Mouse (Mus musculus) intestine, postnatal 0 days (tissue): ENCODE results near the gene Icos. TPM values are rescaled to one million over a fixed set of nuclear protein-coding genes. Genes with fewer than 3 reads are reported as not detected.

ENCODE experiments used
- ATAC-seq: fragments of 200-750 bp; cut with Nextera tagmentation; 2 replicates; pipeline ENCODE4 v1.8.0; 2017; ENCODE audit warnings: mild to moderate bottlenecking, moderate TSS enrichment, moderate library complexity
- H3K27ac ChIP-seq: fragments of 300-500 bp; sonication (generic); 2 replicates; pipeline ENCODE4 v1.5.1; 2014; ENCODE audit warnings: mild to moderate bottlenecking, low read depth, low read length, moderate library complexity
- H3K27me3 ChIP-seq: fragments of 300-500 bp; sonication (generic); replicated peaks from 2 replicates; pipeline ENCODE4 v1.6.1; 2014; ENCODE audit warnings: low read length, mixed read lengths; ENCODE audit not compliant: control insufficient read depth, insufficient read depth
- H3K36me3 ChIP-seq: fragments of 300-500 bp; sonication (generic); 2 replicates; pipeline ENCODE4 v1.6.1; 2014; ENCODE audit warnings: mild to moderate bottlenecking, moderate library complexity; ENCODE audit not compliant: control insufficient read depth, insufficient read depth
- H3K4me1 ChIP-seq: fragments of 300-500 bp; sonication (generic); replicated peaks from 2 replicates; pipeline ENCODE4 v1.6.1; 2014; ENCODE audit warnings: antibody characterized with exemption, low read length, mixed read lengths; ENCODE audit not compliant: control insufficient read depth, insufficient read depth
- H3K4me2 ChIP-seq: fragments of 300-500 bp; sonication (generic); replicated peaks from 2 replicates; pipeline ENCODE4 v1.6.1; 2014; ENCODE audit warnings: low read depth, mild to moderate bottlenecking, moderate library complexity
- H3K4me3 ChIP-seq: fragments of 300-500 bp; sonication (generic); 2 replicates; pipeline ENCODE4 v1.5.1; 2014; ENCODE audit warnings: low read depth, low read length
- H3K9ac ChIP-seq: fragments of 300-500 bp; sonication (generic); 2 replicates; pipeline ENCODE4 v1.6.1; 2014; ENCODE audit warnings: mild to moderate bottlenecking, low read depth, low read length
- H3K9me3 ChIP-seq: fragments of 300-500 bp; sonication (generic); 2 replicates; pipeline ENCODE4 v1.6.1; 2016; ENCODE audit warnings: mixed run types; ENCODE audit not compliant: control insufficient read depth
- CTCF ChIP-seq: sonication (generic); IDR thresholded peaks from 2 replicates; pipeline ENCODE4 v1.5.1; 2016; ENCODE audit warnings: low read depth, mild to moderate bottlenecking, control low read depth, antibody characterized with exemption, moderate library complexity
- WGBS: fragments of 180-500 bp; shearing (Covaris S2); extraction: QIAGEN DNeasy Blood & Tissue Kit; methylation state at CpG from one replicate; pipeline ENCODE4 v1.1.7; 2014; 5-methylcytosine and 5-hydroxymethylcytosine counted together
- polyA plus RNA-seq: library from polyadenylated mRNA; unstranded; fragments of >200 nt; fragmentation: Nextera tagmentation; extraction: Ambion mirVana; gene quantifications from 2 replicates; pipeline ENCODE4 v1.2.1, GENCODE M21; 2015

Gene Icos
- polyA plus RNA-seq, 1 experiment from 2014 or later: 0.18 TPM

GRCm38 (mm10) chr1:60975646-60976294, 2.0 kb upstream of the Icos start:
- WGBS: 88% methylated on average over 5 of the region's 5 CpGs
- ATAC-seq: no peak
- no peaks in the 10 kb centered on the region for H3K27me3 ChIP-seq
- no peak overlapping the region for H3K4me2 ChIP-seq
- no peaks in the 10 kb centered on the region for H3K4me1 ChIP-seq
- no peaks in the 10 kb centered on the region for H3K9me3 ChIP-seq
- no peak for TF ChIP-seq CTCF
- no peaks in the 10 kb centered on the region for H3K36me3 ChIP-seq
- H3K9ac ChIP-seq: no peak overlapping the region
- no peak overlapping the region for H3K4me3 ChIP-seq
- H3K27ac ChIP-seq: no peak overlapping the region

GRCm38 (mm10) chr1:60979126-60979842, 1.6 kb downstream of the Icos start:
- H3K4me2 ChIP-seq: no peak overlapping the region
- TF ChIP-seq CTCF: no peak
- H3K4me3 ChIP-seq: no peak overlapping the region
- H3K27me3 ChIP-seq: no peaks in the 10 kb centered on the region
- H3K36me3 ChIP-seq: no peaks in the 10 kb centered on the region
- WGBS: 73% methylated on average over 7 of the region's 7 CpGs
- no peak for ATAC-seq
- H3K9ac ChIP-seq: no peak overlapping the region
- no peaks in the 10 kb centered on the region for H3K9me3 ChIP-seq
- no peak overlapping the region for H3K27ac ChIP-seq
- H3K4me1 ChIP-seq: no peaks in the 10 kb centered on the region

- Histone ChIP-seq H3K9ac (no peak overlapping the region), H3K9me3 (no peaks in the 10 kb centered on the region), H3K4me2 (no peak overlapping the region), H3K27ac (no peak overlapping the region), H3K27me3 (no peaks in the 10 kb centered on the region), H3K4me1 (no peaks in the 10 kb centered on the region), H3K4me3 (no peak overlapping the region), H3K36me3 (no peaks in the 10 kb centered on the region)
- no peak for TF ChIP-seq CTCF
- 77% methylated on average over 2 of the region's 2 CpGs for WGBS
- no peak for ATAC-seq
These were observed 2.1 kb downstream of the Icos start for GRCm38 (mm10) chr1:60979843-60980235.

- WGBS: 60% methylated on average over 2 of the region's 2 CpGs
- Histone ChIP-seq H3K9ac (no peak overlapping the region), H3K27me3 (no peaks in the 10 kb centered on the region), H3K4me3 (no peak overlapping the region), H3K9me3 (no peaks in the 10 kb centered on the region), H3K4me1 (no peaks in the 10 kb centered on the region), H3K36me3 (no peaks in the 10 kb centered on the region), H3K27ac (no peak overlapping the region), H3K4me2 (no peak overlapping the region)
- ATAC-seq: no peak
- TF ChIP-seq CTCF: no peak
These were observed 7.3 kb downstream of the Icos start for GRCm38 (mm10) chr1:60985075-60985474.

GRCm38 (mm10) chr1:60986141-60986540, 8.4 kb downstream of the Icos start:
- no peak for ATAC-seq
- Histone ChIP-seq H3K4me2 (no peak overlapping the region), H3K4me1 (no peaks in the 10 kb centered on the region), H3K9me3 (no peaks in the 10 kb centered on the region), H3K27me3 (no peaks in the 10 kb centered on the region), H3K36me3 (no peaks in the 10 kb centered on the region), H3K27ac (no peak overlapping the region), H3K4me3 (no peak overlapping the region), H3K9ac (no peak overlapping the region)
- WGBS: 69% methylated on average over 5 of the region's 5 CpGs
- no peak for TF ChIP-seq CTCF

GRCm38 (mm10) chr1:60989086-60989485, 11.4 kb downstream of the Icos start:
- Histone ChIP-seq H3K36me3 (no peaks in the 10 kb centered on the region), H3K4me3 (no peak overlapping the region), H3K4me2 (no peak overlapping the region), H3K9me3 (no peaks in the 10 kb centered on the region), H3K4me1 (no peaks in the 10 kb centered on the region), H3K27me3 (no peaks in the 10 kb centered on the region), H3K27ac (no peak overlapping the region), H3K9ac (no peak overlapping the region)
- ATAC-seq: no peak
- TF ChIP-seq CTCF: no peak
- WGBS: 79% methylated on average over 5 of the region's 5 CpGs
